Mouse (Mus musculus) layer of hippocampus, postnatal 25 days (tissue): ENCODE measurements at regions not wholly inside any gene's neighbourhood (a gene's known extent, or its start where the extent isn't known, plus 50 kb on each side); places are given as distances from the start of the nearest gene placed in this dataset.
A peak's percentile ranks its signal among the peaks of the same experiment; 100 is the strongest.
"Not testable (repeated sequence)": the region's sequence is repeated elsewhere in the genome, so short reads cannot be mapped to it uniquely, and the experiment has no call there.

Source experiments
- DNase-seq, 2 experiments: peaks; one replicate each; pipeline ENCODE4 v3.0.0; 2022; ENCODE audit warnings: mixed read lengths in 2 of 2, low spot score in 1 of 2; ENCODE audit errors: extremely low spot score in 1 of 2

DNA sequence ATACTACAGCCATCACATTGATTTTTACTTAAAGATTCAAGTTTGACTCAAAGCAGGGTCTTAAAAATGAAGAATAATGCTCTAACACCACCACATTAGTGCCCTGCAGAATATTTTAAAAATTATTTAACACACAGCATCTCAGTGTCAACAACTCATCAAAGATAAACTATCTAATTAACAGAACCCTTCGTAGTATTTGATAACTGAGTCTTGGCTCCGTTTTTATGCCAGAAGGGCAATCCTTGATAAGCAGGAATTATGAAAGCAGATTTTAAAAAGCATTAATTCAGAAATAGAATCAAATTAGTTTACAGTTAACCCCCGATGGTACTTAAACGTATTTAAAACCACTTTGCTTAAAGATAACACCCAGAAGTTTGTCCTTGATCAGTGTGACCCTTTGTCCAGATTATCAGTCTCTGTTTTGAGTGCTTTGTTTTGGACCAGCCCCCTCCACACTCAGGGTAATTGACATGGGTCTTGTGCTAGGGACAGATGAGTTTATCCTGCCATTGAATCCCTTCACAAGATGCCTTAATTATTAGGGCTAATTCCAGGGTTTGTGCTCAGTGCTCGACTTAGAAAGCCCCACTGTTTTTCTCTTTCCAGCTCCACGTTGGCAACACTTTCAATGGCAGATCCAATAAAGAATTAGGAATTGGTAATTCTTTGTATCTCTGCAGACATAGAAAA, 69.4 kb upstream of the Dph6 start:
- DNase-seq, result no peak

DNA sequence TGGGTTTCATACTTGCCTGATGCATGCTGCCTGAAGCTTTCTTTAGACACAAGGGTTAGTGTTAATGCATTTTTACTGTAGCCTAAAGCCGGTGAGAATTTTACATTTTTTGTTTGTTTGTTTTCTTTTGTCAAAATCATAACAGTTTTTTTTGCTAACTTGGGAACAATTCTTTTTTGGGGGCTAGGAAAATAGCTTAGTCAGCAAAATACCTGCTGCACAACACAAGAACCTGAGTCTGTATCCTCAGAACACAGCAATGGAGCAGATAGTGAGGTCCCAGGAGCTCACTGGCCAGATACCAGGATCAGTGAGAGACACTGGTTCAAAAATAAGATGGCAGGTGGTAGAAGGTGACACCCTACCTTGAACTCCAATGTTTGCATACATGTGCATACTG, 72.4 kb upstream of the Dph6 start:
- DNase-seq, result no peak

DNA sequence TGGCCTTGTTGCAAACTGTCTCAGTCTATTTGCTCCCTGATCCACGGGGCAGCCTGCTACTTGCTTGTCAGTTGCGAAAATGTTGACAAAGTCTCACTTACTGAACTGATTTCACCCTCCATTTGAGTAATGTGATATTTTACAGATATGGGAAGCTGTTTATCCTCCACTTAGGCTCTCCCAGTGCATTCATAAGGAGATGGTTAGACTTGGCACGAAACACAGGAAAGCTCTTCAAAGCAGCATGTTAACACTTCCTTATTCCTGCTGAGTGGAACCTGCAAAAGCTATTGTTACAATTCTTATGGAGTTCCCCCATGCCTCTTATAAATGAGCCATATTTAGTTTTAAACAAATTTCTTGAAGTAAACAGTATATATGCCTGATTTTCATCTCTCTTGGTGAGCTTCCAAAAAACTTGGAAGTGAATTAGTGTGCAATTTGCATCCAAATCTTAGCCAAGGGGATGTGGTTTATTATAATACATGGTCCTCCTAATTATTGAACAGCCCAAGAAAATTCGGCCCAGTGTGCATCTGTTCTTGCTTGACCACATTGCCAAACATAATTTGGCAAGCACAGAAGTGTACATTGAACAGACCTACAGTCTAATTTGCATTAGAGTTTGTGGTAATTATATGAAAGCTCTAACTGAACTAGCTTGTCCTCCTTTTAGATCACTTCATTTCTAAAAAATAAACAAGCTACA, 80.3 kb upstream of the Dph6 start:
- no peak for DNase-seq

DNA sequence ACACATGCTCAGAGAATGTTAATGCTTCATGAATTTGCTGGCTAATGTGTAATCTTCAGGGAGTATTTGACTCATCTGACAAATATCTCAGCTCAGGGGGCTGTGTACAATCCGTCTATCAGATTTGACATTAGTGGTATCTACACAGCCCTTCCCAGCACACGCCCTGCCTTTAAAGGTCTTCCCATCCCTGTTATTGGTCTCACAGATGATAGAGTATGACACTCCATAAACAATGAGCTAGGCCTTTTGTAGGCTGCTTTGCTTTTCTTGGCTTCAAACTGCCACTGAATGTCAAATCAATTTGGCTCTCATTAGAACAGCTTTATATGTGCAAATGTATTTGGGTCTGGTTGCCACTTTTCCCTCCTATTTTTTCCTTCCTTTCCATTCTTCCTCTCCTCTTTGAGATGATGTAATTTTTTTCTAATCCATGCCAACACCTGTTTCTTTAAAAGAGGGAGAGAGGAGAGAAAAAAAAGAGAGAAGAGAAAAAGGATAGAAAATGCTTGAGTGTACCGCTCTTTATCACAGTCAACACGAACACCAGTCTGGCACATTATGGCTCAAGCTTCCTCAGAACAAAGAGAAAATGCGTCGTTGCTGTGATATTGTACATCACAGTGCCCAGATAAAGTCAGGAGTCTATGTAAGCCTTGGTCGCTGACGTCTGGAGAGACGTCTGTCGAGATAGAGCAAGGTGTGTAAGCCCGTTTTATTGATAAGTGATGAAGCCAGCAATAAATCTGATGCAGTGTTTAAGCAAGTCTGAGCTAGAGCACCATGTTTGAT, 84.9 kb upstream of the Dph6 start:
- DNase-seq, result no peak

DNA sequence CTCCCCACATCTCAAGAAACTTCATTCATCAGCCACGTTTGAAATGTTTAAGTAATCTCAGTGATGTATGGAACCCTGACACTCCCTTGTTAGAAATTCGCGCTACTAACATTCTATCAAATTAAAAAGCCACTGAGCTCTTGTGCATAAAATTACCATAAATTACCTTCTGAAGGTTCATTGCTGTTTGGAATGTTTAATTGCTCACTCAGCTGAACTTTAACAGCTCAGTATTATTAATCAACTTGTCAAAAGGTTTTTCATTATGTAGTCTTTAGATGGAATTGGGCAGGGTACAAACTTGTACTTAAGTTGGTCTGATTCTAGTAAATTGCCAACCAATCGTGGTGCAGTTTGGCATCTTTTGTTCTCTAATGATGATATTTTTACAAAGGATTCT, 108.5 kb upstream of the Dph6 start:
- DNase-seq, result no peak

DNA sequence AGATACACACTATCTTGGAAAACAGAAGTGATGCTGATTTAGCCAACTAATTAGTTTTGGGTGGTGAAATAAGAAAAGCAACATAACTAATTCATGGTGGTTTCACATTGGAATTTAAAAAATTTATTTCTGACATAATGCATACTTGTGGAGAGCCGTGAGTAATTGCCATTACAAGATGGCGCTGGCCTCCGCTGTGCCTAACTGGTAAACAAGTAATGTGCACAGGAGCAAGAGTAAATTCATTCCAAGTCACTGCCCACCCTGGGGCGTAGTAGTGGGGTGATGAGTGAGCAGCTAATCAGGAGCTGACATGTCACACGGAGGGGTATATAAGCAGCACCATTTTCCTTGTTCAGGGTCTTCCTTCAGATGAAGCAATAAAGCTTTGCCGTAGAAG, 119.0 kb upstream of the Dph6 start:
- DNase-seq, result not testable (repeated sequence)

DNA sequence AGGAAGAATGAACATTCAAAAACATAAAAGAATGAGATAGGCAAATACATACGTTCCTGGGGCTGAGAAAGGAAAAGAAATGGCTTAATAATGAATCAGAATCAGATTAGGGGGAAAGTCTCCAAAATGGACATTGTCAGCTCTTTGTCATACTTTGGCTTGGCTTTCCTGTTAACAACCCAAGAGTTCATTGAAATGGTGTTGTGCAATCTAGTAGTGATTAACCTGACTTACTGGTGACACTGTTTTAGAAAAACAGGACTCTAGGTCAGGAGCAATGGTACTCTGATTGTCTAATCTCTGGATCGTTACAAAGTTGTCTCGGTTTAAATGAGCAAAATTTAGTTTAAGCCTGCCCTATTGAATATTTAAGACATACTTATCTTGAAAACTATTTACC, 119.5 kb upstream of the Dph6 start:
- DNase-seq, result no peak

DNA sequence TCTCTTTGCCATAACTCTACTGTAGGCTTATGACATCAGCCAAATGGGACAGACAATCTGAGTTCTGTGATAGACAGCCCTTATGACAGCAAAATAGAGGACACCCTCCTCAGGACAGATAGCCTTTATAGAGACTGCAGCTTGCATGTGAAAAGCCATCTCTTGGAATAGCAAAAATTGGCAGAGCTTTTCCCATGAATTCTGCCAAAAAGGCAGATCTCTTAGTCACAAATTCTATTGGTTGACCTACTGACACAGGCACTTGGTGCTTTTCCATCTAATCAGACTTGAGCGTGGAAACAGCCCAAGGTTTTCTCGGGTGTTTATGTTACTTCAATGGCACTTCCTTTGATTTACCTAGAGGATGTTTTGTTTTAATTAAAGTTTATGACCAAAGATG, 120.8 kb upstream of the Dph6 start:
- no peak for DNase-seq

DNA sequence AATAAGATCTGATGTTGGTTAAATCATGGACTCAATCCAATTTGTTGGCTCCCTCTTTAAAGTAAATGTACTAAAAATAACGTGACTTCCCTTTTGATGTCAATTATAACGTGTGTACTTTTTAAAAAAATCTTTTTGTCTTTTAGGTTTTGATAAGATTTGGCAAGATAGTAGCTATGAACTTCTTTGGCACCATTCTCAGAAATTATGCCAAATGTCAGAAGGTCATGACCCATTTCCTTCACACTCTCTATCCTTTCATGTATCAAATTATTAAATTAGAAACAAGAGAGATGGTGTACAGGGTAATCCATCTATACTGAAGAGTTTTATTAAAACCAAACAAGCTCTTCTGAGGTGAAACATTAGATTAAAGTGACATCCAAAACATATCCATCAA, 121.4 kb upstream of the Dph6 start:
- no peak for DNase-seq

DNA sequence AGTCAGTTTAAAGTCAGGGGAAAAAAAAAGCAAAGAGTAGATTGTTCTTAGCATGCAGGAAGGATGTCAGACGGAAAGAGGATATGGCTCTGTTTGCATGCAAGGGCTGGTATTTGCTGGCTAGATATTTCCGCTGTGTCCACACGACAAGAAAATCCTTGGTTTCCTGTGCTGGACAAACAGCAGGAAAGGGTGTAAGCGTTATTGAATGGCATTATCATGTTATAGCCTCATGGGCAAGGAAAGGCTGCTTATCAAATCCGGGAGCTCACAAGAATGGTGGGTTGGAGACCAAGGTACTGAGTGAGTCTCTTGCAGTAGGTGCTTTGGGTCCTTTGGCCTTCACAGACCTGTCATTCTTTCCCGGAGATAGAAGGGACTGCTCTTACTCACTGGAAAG, 127.7 kb upstream of the Dph6 start:
- DNase-seq, result no peak

DNA sequence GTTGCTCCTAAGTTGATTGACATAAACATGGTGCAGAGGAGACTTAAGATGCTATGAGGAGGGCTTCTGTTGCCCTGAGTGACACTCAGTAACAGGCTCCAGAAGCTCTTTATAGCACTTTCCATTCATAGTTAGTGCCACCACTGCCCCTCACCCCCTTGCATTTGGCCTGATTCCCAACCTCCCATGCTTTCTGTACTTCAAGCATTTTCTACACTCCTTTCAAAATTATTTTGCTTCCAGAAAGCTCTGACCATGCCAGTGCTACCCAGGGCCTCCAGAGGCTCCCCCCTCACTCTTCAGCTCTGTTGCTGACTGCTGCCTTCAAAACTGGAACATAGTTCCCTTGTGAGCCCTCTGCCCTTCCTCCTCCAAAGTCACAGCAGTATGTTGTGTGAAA, 129.4 kb upstream of the Dph6 start:
- peak in 1 of 2 experiments; percentile 4 for DNase-seq

DNA sequence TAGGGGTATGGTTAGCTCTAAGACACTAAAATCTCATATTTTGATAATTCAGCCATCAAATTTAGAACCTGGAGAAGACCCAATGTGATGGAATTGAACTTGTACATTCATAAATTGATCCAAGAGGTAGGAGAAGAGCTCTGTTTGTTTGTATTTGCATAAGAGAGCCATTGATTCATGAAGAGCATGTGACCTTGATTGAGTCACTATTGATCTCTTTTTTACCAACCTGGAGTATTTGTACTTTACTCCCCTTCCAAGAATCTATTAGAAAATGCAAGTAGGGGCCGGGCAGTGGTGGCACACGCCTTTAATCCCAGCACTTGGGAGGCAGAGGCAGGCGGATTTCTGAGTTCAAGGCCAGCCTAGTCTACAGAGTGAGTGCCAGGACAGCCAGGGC, 133.5 kb upstream of the Dph6 start:
- DNase-seq, result no peak

DNA sequence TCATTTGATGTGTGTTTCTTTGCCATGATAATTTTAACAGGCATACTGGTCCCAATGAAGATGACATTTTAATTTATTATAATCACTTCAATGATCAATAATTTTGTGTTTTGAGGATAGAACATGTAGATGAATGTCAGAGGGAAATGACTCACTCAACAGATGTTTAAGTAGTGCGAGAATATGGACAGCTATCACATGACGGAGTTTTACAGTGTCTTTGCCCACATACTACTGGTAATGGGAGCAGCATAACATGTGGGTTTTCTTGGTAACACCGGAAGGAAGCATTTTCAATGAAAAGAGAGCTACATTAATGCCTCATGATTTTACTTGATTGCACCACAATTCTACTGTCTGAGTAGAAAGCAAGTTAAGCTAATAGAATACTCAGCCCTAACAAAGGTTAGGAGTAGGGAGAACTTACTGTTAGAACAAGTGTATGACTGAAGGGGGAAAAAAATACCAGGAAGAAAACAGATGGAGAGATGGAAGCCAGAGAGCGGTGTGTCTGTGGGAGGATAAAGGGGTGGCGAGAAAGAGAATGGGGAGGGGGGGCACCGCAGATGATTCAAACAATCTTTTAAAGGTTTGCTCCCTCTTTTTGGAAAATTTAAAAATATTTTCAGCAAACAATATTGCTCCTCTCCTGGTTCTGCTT, 142.0 kb upstream of the Dph6 start:
- DNase-seq, result no peak

DNA sequence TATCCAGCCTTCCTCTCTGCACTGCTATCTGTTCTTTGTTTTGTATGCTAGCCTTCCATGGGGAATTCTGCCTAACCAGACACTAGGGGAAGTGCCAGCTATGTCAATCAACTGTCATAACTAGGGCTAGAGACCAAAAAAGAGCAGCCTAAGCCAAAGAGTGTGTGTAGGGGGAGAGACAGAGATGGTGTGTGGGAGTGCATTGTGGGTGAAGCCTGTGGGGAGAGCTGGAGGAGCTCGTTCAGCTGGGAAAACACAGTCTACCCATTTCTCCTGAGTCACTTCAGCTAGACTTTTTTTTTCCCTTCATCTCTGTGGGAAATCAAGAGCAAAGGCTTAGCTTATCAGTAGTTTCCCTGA, 142.5 kb upstream of the Dph6 start:
- DNase-seq, result peak in 1 of 2 experiments; percentile 7

DNA sequence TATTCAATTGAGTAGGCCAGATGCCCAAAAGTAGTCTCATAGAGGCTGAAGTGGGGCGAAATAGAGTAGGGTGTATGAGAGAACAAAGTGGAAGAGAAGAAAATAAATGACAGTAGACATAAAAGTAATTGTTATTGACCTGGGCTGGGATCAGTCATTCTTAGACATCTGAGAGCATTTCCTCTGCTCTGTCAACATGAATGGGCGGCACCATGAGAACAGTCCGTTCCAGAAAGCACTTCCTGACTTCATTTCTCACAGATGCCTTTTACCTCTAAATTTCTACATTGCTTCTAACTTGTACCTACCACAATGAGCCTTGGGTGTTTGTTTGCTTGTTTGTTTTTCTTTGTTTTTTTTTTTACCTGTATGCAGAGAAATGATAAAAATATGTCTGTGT, 148.5 kb upstream of the Dph6 start:
- DNase-seq, result no peak

DNA sequence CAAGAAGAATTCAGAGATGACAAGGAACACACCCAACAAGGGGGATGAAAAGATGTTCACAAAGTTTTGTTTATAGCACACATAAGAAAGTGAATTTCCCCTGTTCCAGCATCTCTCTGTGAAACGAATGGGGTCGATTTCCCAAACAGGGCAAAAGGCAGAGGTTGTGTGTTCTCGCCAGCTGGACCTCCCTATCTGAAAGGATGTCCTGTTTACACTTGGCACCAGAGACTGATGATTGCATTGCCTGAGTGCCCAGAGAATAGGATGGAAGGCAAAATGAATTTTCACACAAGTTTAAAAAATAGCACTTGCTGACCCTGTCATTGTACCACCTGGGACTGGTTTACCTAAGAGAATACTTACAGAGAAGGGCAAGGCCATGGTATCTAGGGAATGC, 149.2 kb upstream of the Dph6 start:
- no peak for DNase-seq

DNA sequence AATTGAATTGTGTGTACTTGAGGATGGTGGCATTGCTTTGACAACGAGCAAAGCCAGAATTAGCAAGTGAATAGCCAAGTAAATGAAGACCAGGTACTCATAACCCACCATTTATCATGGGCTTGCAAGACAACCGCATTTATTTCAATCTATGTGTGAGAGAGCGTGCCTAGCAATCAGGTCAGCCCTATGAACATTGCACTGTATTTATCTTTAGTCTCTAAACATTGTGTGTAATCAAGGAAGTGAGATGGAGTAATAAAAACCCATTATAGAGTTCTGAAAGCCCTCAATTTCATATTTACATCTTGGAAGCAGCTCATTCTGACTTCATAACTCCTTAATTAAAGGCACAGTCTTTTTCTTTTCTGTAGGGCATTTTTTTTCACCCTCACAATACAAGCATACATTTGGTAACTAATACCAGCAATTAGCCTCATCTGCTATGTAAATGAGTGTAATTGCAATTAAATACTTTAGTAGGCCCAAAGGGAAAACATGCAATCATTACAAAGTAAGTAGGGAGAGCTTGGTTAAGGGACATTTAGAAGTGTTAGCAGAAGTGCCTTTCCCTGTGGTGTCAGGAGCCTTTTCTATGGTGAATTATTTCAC, 150.8 kb upstream of the Dph6 start:
- DNase-seq, result no peak

DNA sequence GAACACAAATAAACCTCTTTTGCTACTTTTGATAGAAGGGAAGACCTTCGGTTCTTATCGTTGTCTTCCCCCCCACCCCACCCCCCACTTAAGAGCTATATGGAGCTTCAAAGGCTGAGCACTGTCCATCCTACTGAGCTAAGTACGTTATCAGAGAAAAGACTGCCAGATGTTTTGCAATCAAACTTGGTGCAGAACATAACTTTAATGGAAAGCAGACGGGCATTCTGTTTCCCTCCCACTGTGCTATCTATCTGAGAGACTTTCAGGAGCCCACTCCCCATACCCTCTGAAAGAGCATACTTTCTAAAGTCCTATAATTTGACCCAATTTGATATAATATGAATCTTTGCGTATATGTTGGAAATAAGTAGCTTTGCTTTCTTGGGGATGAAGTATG, 153.3 kb upstream of the Dph6 start:
- no peak for DNase-seq

DNA sequence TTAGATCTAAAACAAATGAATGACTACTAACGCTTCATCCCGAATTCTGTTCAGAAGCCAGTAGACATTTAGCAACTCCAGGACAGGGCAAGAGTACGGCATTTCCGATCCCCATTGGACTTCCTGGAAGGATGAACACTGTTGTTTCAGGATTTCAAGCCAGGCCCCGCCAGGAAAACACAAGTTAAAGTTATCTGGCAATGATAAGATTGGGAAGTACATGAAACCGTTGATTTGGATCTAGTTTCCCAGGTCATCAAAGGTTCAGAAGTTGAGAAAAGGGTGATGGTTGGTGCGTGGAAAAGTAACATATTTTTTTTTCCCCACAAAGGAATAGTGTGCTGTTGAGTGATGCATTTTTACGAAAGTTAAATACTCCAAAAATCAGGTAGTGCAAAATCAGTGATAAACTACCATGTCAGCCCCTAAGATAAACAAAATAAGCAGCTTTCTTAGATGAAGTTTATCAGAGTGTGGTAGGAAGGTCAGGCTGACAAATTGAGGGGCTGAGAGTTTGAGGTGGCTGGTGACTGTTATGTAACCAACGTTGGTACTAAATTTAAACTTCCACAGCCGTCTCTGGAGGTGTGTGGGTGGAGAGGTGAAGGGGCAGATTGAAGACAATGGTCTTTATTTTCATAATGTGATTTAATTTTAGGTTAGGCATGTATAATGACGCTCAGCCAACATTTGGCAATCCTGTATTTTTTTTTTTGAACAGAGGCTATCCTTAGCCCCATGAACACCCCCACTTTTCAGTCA, 157.6 kb upstream of the Dph6 start:
- DNase-seq, result no peak

DNA sequence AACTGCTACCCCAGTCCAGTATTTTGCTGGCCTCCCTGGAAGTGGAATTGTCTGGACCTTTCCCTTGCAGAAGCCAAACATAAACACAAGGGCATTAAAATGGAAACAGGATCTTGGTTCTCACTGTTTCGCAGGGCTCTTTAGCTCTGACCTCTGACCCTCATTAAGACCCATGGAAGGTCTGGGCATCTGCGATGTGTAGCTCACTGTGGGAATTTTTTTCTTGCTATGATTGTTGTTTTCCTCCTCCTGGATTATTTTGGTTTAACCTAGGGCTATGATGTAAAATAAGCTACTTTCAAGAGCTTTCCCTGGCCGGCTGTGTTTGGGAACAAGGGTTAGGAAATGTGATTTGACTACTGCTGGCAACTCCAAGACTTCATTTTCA, 158.1 kb upstream of the Dph6 start:
- DNase-seq, result no peak
